Mouse (Mus musculus): ENCODE data around the gene Gm11114. TPM values are rescaled to one million over a fixed set of nuclear protein-coding genes. Genes with fewer than 3 reads are reported as not detected.
A peak's percentile ranks its signal among the peaks of the same experiment; 100 is the strongest.

Gene Gm11114
- total and polyA plus RNA-seq, 3 experiments = not detected

DNA sequence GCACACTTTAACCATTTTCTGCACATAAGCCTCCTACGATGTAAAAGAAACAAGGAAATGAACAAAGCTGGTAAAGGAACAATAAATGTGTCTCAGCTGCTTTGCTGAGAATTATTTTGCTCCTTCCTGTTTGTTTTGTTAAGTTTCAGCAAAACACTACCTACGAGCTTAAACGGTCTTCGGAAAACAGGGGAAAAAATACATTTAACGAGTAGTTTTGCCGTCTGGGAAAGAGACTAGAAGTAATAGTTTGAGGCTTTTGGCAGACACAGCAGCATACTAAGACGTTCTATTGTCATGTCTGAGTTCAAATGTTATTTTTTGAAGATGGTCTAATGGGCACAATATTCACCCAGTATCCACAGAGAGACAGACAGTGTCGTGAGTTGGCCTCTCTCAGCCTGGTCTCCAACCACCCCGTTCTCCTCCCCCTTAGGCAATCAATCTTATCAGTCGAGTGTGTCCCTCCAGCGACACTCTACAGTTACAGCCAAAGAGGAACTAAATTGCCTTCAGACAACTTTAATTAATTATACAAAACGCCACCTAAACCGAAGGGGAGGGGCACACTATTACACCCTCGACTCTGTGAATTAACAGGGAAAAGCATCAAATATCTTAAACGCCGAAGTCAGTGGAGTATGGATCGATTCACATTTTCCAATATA lies 12.8 kb downstream of the Gm11114 start (continued):
- TF ChIP-seq NRF1 (IDR thresholded peaks at IDR 0.05; ENCODE audit: insufficient read depth, low read depth, low read length, poor library complexity, severe bottlenecking) (no peak), UBTF (IDR thresholded peaks at IDR 0.05; ENCODE audit: borderline replicate concordance, insufficient read depth, low read depth, low read length) (no peak), TBP (IDR thresholded peaks at IDR 0.05; ENCODE audit: low read depth, low read length) (peak; percentile 74), E2F4 (IDR thresholded peaks at IDR 0.05; ENCODE audit: borderline replicate concordance, low read depth, low read length) (no peak), USF2 (IDR thresholded peaks at IDR 0.05; ENCODE audit: borderline replicate concordance in 1 of 2, insufficient read depth in 1 of 2, low read depth in 1 of 2, low read length in 2 of 2) (no peak), POLR2AphosphoS2 (IDR thresholded peaks at IDR 0.05; ENCODE audit: low read length) (no peak), RCOR1 (IDR thresholded peaks at IDR 0.05; ENCODE audit: low read depth, low read length) (no peak), SMC3 (IDR thresholded peaks at IDR 0.05; ENCODE audit: low read depth, low read length) (no peak; the same call in 1 of the 2 replicates), GATA1 (IDR thresholded peaks at IDR 0.05; ENCODE audit: low read depth, low read length) (peak; percentile 87), SIN3A (IDR thresholded peaks at IDR 0.05; ENCODE audit: low read length) (peak; percentile 89), POLR2A (IDR thresholded peaks at IDR 0.05; ENCODE audit: control insufficient read depth in 1 of 2, insufficient read depth in 1 of 2, low read depth in 1 of 2, low read length in 2 of 2, poor library complexity in 1 of 2) (peak in 1 of 2 experiments; percentile 58; a peak in 2 of 4 replicates), JUND (IDR thresholded peaks at IDR 0.05; ENCODE audit: low read depth, low read length) (no peak), USF1 (IDR thresholded peaks at IDR 0.05; ENCODE audit: low read depth, low read length) (no peak)

DNA sequence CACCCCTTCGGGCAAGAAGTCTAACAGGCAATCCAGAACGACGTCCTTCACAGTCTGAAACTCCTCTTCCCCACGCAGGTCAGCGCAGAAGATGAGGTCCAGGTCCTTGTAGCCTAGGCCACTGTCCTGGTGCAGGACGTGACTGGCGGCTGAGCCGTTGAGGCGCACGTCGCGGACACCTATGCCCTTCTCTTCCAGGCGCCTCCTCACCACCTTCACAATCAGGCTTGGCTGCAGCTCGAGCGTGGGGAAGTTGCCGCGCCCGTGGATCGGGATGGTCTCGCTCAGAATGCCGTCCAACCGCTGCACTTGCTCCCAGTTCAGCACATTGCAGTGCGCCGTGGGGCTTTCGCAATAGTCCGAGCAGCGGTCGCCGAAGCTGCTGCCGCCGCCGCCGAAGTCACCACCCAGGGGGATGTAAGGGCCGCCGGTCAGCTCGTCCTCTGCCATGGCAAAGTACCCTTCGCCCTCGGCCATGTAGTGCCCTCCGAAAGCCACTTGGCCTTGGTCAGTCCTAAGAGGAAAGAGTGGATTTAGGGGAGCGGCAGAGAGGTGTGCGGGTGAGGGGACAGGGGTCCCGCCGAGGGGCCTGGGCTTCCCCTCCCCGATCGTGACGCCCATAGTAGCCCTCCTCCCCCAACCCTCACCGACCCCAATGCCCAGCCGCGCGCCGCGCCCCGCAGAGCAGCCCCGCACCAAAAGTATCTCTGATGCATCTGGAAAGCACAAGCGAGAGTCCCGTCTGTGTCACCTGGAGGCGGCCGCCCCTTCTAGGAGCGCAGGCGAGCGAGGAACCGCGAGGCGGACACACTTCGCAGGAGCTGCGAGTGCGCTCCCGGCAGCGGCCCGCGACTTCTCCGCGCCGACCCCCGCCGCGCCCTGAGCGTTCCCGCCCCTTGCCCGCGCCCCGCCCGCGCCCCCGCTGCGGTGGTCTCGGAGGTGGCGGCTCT lies 14.0 kb downstream of the Gm11114 start:
- H3K27me3 ChIP-seq (ENCODE audit: control insufficient read depth in 1 of 2, insufficient read depth in 2 of 2, low read length in 2 of 2) = no peaks in the 10 kb centered on the region
- peak overlapping the region; percentile 82 for H3K9ac ChIP-seq (ENCODE audit: control insufficient read depth, low read depth, low read length, poor library complexity, severe bottlenecking)
- H3K79me2 ChIP-seq (ENCODE audit: control insufficient read depth, insufficient read depth, low read length, poor library complexity) = peaks cover 31% of the 10 kb centered on the region
- H3K9me3 ChIP-seq (replicated peaks; ENCODE audit: insufficient read depth, low read length) = no peaks in the 10 kb centered on the region
- peak; percentile 69 for DNase-seq (ENCODE audit: low read depth, low spot score)
- H3K4me1 ChIP-seq (ENCODE audit: control insufficient read depth in 1 of 2, insufficient read depth in 2 of 2, low read length in 2 of 2) = peaks cover 3 to 20% of the 10 kb centered on the region in 2 experiments
- peaks cover 7 to 22% of the 10 kb centered on the region in 2 experiments; a peak in 3 of 4 replicates for H3K36me3 ChIP-seq (ENCODE audit: control insufficient read depth in 1 of 2, insufficient read depth in 2 of 2, low read length in 2 of 2)
- TF ChIP-seq TCF12 (IDR thresholded peaks at IDR 0.05; ENCODE audit: low read depth, low read length) = 0 out of 2 replicates have a peak, but pooled peaks have one; percentile 7
- peak; percentile 25; the same call in 1 of the 2 replicates for TF ChIP-seq MAX (IDR thresholded peaks at IDR 0.05; ENCODE audit: low read length)
- no peak for TF ChIP-seq CHD2 (IDR thresholded peaks at IDR 0.05; ENCODE audit: low read length)
- 0 out of 2 replicates have a peak, but pooled peaks have one; percentile 12 for TF ChIP-seq MYC (IDR thresholded peaks at IDR 0.05; ENCODE audit: low read depth, low read length)
- TF ChIP-seq MAZ (IDR thresholded peaks at IDR 0.05; ENCODE audit: low read depth, low read length) = peak; percentile 11; the same call in 1 of the 2 replicates
- peak overlapping the region; percentile 59 for H3K27ac ChIP-seq (ENCODE audit: control insufficient read depth, low read depth, low read length)
- peak overlapping the region; percentile 77 to 88 for H3K4me3 ChIP-seq (ENCODE audit: control insufficient read depth in 1 of 2, insufficient read depth in 1 of 2, low read depth in 2 of 2, low read length in 2 of 2)

Measured in MEL (cell line).